Mouse (Mus musculus): ENCODE results near the gene Trappc10. TPM values are rescaled to one million over a fixed set of nuclear protein-coding genes. Genes with fewer than 3 reads are reported as not detected.

Trappc10 gene
- polyA plus RNA-seq, 2 experiments: 19.0 to 32.4 TPM

GRCm38 (mm10) chr10:78233756-78234155, 10.7 kb downstream of the Trappc10 start:
- ATAC-seq (ENCODE audit: low FRiP score, low read depth): no peak
- DNase-seq (ENCODE audit: low spot score): no peak
- Histone ChIP-seq H3K9ac (ENCODE audit: low read depth, low read length, severe bottlenecking) (no peak overlapping the region), H3K9me3 (ENCODE audit: control insufficient read depth, low read length) (no peaks in the 10 kb centered on the region), H3K36me3 (ENCODE audit: control insufficient read depth, insufficient read depth, low read length) (peaks cover 23% of the 10 kb centered on the region), H3K4me1 (ENCODE audit: control insufficient read depth, insufficient read depth, low read length) (no peaks in the 10 kb centered on the region), H3K4me2 (replicated peaks; ENCODE audit: low read depth, low read length, severe bottlenecking) (no peak overlapping the region), H3K27me3 (ENCODE audit: control insufficient read depth, insufficient read depth, low read length) (no peaks in the 10 kb centered on the region), H3K4me3 (replicated peaks; ENCODE audit: low read length) (no peak overlapping the region), H3K27ac (replicated peaks; ENCODE audit: low read depth, low read length) (no peak overlapping the region)
- TF ChIP-seq POLR2A (IDR thresholded peaks at IDR 0.05; ENCODE audit: borderline replicate concordance, extremely low read depth, insufficient read depth, insufficient read length): no peak
- WGBS: 93% methylated on average over 6 of the region's 6 CpGs

- no peak for TF ChIP-seq POLR2A (IDR thresholded peaks at IDR 0.05; ENCODE audit: borderline replicate concordance, extremely low read depth, insufficient read depth, insufficient read length)
- no peaks in the 10 kb centered on the region for H3K27me3 ChIP-seq (ENCODE audit: control insufficient read depth, insufficient read depth, low read length)
- DNase-seq (ENCODE audit: low spot score) (no peak), ATAC-seq (ENCODE audit: low FRiP score, low read depth) (no peak)
- no peak overlapping the region for H3K4me2 ChIP-seq (replicated peaks; ENCODE audit: low read depth, low read length, severe bottlenecking)
- H3K4me1 ChIP-seq (ENCODE audit: control insufficient read depth, insufficient read depth, low read length): no peaks in the 10 kb centered on the region
- 94% methylated on average over 5 of the region's 5 CpGs for WGBS
- peaks cover 22% of the 10 kb centered on the region for H3K36me3 ChIP-seq (ENCODE audit: control insufficient read depth, insufficient read depth, low read length)
- no peak overlapping the region for H3K27ac ChIP-seq (replicated peaks; ENCODE audit: low read depth, low read length)
- H3K9ac ChIP-seq (ENCODE audit: low read depth, low read length, severe bottlenecking): no peak overlapping the region
- no peak overlapping the region for H3K4me3 ChIP-seq (replicated peaks; ENCODE audit: low read length)
- no peaks in the 10 kb centered on the region for H3K9me3 ChIP-seq (ENCODE audit: control insufficient read depth, low read length)
These were observed 11.3 kb downstream of the Trappc10 start for GRCm38 (mm10) chr10:78233161-78233560.

GRCm38 (mm10) chr10:78232301-78232980, 12.0 kb downstream of the Trappc10 start:
- no peak overlapping the region for H3K4me3 ChIP-seq (replicated peaks; ENCODE audit: low read length)
- no peak overlapping the region for H3K4me2 ChIP-seq (replicated peaks; ENCODE audit: low read depth, low read length, severe bottlenecking)
- WGBS: 85% methylated on average over 4 of the region's 4 CpGs
- H3K4me1 ChIP-seq (ENCODE audit: control insufficient read depth, insufficient read depth, low read length): no peaks in the 10 kb centered on the region
- H3K36me3 ChIP-seq (ENCODE audit: control insufficient read depth, insufficient read depth, low read length): peaks cover 28% of the 10 kb centered on the region
- DNase-seq (ENCODE audit: low spot score) (no peak), ATAC-seq (ENCODE audit: low FRiP score, low read depth) (no peak)
- no peak for TF ChIP-seq POLR2A (IDR thresholded peaks at IDR 0.05; ENCODE audit: borderline replicate concordance, extremely low read depth, insufficient read depth, insufficient read length)
- H3K9ac ChIP-seq (ENCODE audit: low read depth, low read length, severe bottlenecking): no peak overlapping the region
- H3K27ac ChIP-seq (replicated peaks; ENCODE audit: low read depth, low read length): no peak overlapping the region
- H3K27me3 ChIP-seq (ENCODE audit: control insufficient read depth, insufficient read depth, low read length): no peaks in the 10 kb centered on the region
- no peaks in the 10 kb centered on the region for H3K9me3 ChIP-seq (ENCODE audit: control insufficient read depth, low read length)

- H3K4me1 ChIP-seq (ENCODE audit: control insufficient read depth, insufficient read depth, low read length): no peaks in the 10 kb centered on the region
- no peaks in the 10 kb centered on the region for H3K9me3 ChIP-seq (ENCODE audit: control insufficient read depth, low read length)
- DNase-seq (ENCODE audit: low spot score) (no peak), ATAC-seq (ENCODE audit: low FRiP score, low read depth) (no peak)
- no peak for TF ChIP-seq POLR2A (IDR thresholded peaks at IDR 0.05; ENCODE audit: borderline replicate concordance, extremely low read depth, insufficient read depth, insufficient read length)
- no peaks in the 10 kb centered on the region for H3K27me3 ChIP-seq (ENCODE audit: control insufficient read depth, insufficient read depth, low read length)
- H3K4me3 ChIP-seq (replicated peaks; ENCODE audit: low read length): no peak overlapping the region
- no peak overlapping the region for H3K4me2 ChIP-seq (replicated peaks; ENCODE audit: low read depth, low read length, severe bottlenecking)
- peaks cover 36% of the 10 kb centered on the region for H3K36me3 ChIP-seq (ENCODE audit: control insufficient read depth, insufficient read depth, low read length)
- H3K9ac ChIP-seq (ENCODE audit: low read depth, low read length, severe bottlenecking): no peak overlapping the region
- 94% methylated on average over 5 of the region's 5 CpGs for WGBS
- H3K27ac ChIP-seq (replicated peaks; ENCODE audit: low read depth, low read length): no peak overlapping the region
These were observed 15.9 kb downstream of the Trappc10 start for GRCm38 (mm10) chr10:78228560-78228928.

- Histone ChIP-seq H3K4me1 (ENCODE audit: control insufficient read depth, insufficient read depth, low read length) (no peaks in the 10 kb centered on the region), H3K4me2 (replicated peaks; ENCODE audit: low read depth, low read length, severe bottlenecking) (no peak overlapping the region), H3K9ac (ENCODE audit: low read depth, low read length, severe bottlenecking) (no peak overlapping the region), H3K9me3 (ENCODE audit: control insufficient read depth, low read length) (no peaks in the 10 kb centered on the region), H3K36me3 (ENCODE audit: control insufficient read depth, insufficient read depth, low read length) (peaks cover 36% of the 10 kb centered on the region), H3K27ac (replicated peaks; ENCODE audit: low read depth, low read length) (no peak overlapping the region), H3K27me3 (ENCODE audit: control insufficient read depth, insufficient read depth, low read length) (no peaks in the 10 kb centered on the region), H3K4me3 (replicated peaks; ENCODE audit: low read length) (no peak overlapping the region)
- 66% methylated on average over 8 of the region's 8 CpGs for WGBS
- TF ChIP-seq POLR2A (IDR thresholded peaks at IDR 0.05; ENCODE audit: borderline replicate concordance, extremely low read depth, insufficient read depth, insufficient read length): no peak
- DNase-seq (ENCODE audit: low spot score) (no peak), ATAC-seq (ENCODE audit: low FRiP score, low read depth) (no peak)
These were observed 16.4 kb downstream of the Trappc10 start for GRCm38 (mm10) chr10:78227875-78228559.

Measured in limb, embryonic 14.5 days (tissue).